Mouse (Mus musculus): ENCODE measurements at regions not wholly inside any gene's neighbourhood (a gene's known extent, or its start where the extent isn't known, plus 50 kb on each side); places are given as distances from the start of the nearest gene placed in this dataset.
"Not testable (repeated sequence)": the region's sequence is repeated elsewhere in the genome, so short reads cannot be mapped to it uniquely, and the experiment has no call there.

DNA sequence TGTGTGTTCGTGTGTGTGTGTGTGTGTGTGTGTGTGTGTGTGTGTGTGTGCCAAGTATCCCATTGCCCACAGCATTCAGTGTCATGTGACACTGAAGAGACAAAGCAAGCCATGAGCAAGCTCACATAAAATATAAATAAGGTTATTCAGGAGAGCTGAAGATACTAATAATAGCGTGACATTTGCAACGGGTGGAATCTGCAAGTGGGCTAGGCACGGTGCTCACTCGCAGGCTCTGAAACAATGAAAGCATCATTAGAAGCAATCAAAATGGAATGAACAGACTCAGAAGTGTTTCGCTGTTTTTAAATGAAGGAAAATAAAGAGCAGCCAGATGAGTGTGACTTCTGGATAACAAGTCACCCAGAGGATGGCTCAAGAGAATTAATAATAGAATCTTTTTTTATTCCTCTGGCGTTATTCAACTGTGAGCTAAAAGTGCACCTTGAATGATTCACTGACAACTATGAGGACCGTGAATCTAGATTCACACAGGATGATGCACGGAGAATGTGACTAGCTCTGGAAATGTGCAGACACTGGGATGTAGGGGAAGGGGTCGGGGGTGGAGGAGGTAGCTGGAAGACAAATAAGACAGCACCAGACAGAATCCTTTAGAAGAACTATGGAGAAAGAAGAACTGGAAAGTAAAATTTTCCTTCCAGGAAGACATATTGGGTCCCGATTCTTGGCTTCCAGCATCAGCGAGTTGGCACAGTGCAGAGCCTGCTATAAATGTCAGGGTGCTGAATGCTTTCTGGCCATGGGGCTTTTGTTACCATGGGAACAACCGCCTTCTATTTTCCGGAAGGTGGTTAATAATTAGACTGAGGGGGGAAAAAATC is 55.3 kb downstream of the Actbl2 start:
- DNase-seq, result no peak

DNA sequence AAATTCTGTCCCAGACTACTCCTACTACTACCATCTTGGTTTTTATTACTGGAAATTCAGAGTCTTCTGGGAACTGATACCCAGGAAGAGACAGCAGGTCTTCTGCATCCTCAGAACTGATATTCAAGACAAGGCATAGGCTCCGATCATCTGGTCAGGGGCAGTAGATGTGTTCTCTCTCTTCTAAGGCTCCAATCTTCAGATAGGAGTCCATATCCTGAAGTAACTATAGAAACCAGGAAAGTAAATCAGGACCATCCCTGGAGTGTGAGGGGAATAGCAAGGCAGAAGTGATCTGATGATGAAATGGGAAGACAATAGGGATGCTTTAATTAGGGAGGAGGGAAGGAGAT is 55.9 kb downstream of the Actbl2 start:
- DNase-seq, result no peak

DNA sequence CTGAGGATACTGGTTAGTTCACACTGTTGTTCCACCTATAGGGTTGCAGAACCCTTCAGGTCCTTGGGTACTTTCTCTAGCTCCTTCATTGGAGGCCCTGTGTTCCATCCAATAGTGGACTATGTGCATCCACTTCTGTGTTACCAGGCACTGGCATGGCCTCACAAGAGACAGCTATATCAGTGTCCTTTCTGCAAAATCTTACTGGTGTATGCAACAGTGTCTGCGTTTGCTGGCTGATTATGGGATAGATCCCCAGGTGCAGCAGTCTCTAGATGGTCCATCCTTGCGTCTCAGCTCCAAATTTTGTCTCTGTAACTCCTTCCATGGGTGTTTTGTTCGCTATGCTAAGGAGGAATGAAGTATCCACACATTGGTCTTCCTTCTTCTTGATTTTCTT is 58.7 kb downstream of the Actbl2 start:
- DNase-seq, result not testable (repeated sequence)

DNA sequence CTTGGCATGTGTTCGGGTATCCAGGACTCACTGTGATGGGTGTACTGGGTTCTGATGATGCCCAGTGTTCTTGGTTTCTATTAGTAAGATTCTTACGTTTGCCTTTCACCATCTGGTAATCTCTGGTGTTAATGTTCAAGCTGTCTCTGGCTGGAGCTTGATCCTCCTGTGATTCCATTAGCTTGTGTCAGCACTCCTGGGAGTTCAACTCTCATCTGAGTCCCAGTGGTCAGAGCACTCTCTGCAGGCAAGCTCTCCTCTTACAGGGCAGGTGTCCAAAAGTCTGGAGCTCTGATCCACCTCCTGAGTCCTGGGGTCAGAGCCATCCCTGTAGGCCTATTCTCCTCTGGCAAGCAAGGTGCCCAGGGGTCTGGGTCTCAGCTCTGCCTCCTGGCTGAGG is 63.1 kb downstream of the Actbl2 start:
- not testable (repeated sequence) for DNase-seq

DNA sequence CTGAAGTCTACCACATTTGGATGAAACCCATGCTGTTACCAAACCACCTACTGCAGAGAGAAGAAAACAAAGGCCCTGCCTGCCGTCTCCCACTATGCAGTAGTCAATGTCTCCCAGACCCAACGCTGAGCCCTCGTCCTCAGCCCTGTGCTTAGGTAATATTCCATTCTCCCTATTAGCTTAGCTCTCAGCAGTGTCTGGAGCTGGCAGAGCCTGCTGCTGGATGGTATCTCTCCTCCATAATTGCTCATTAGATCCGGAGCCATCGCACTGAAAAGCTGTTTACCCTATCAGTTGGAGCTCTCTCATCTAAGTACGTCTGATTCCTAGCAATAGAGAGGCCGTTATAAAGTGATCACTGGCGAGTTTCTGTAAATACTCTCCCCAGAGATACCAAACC is 68.4 kb downstream of the Actbl2 start:
- no peak for DNase-seq

DNA sequence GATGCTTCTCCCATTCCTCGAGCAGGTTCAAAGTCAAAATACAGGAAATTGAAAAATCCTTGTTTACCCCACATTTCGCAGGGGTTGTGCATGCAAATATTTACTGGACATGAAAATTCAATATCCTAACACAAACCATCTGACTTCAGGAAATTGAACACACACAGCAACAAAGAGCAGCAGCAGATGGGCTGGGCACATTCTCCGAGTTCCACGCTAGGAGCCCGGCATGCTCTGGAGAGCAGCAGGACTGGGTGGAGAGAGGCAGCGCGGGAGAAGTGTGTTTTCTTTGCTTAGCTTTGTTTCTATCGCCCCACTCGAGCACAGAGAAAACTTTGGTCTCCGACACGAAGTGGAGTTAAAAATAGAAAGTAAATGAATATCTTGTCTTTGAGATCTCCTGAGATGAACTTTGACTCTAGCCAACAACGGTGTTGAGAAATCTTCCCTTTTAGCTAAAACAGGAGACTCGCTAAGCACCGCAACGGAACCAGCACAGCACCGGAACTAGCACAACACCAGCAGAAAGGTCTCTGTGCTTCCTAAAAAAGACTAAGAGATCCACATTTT is 71.4 kb downstream of the Actbl2 start:
- DNase-seq, result peak; percentile 28

DNA sequence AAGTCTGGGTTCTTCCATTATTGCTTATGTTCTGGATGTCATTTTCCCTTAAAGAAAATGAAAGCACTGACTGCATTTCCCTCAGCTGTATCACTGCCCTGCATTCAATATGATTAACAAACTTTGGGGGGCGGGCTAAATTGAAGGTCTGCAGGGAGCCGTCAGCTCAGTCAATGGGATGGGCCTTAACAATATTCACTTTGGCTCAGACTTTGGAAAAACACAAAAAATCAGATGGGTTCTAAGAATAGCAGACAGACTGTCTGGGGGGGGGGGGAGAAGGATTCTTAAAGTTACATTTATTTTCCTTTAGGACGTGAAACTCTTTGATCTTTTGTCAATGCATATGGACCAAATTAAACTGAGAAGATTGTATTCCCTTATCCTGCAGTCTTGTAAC is 78.2 kb downstream of the Actbl2 start:
- no peak for DNase-seq

DNA sequence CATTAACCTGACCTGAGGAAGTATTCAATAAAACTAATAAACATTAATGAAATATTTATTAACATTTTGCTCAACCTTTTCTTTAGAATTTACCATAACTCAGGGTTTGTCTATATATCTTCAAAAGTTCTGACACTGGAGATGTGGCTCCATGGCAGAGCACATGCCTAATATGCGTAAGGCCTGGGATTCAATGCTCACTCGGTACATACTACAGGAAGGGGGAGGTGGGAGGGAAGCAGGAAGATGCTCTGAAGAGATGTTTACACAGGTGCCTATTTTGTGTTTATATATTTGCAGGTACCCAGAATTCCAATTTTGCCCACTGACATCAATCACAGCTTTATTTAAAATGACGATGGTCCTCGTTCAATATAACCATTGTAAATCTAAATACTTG is 79.0 kb downstream of the Actbl2 start:
- no peak for DNase-seq

DNA sequence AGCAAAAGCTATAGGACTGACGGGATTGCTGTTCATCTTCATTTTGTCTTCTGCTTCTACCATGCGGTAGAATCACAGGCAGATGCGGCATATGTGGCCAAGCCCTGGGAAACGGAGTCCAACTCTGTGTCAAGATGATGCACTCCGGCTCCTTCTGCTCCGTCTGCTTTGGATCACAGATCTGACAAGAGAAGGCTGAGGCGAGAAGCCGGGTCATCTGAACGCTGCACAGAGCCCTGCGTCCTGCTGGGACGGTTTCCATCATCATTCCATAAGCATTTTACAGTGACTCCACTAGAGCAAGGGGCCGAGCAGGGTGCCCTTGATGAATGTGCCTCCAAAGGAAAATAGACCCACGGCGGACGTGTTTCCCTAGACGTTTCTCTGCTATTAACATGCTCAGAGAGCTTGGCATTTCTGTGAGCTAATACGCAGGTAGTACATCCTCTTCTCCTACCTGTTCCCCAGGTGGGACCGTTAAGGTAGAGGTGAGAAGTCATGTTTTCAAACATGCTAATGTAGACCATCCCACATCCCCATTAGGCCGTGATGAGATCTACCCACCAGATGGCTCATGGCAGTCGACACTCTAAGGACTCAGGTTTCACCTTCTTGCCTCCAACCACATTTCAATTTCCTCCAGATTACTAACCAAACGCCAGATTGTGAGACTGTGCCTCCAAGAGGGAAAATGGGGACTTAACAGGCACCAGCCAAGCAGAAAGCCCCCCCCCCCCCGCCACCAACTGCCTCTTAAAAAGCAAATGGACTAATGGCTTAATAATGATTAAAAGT is 79.6 kb downstream of the Actbl2 start:
- DNase-seq, result no peak

DNA sequence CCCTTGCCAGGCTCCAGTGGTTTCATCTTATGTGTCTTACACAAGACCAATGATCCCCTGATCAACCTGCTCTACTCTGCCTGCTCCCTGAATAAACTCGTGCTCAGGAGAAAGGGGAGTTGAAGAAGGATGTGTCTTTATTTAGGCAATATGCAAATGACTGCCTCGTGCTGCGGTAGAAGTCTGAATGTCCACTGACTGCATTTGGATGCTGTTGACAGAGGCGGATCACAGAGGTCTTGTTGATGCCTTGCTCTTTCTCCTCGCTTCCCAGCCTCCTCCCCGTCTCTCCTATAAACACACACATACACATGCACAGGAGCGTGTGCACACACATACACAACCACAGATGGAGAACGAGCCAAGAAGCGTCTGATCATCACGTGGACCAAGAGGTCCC is 90.2 kb downstream of the Actbl2 start:
- no peak for DNase-seq

DNA sequence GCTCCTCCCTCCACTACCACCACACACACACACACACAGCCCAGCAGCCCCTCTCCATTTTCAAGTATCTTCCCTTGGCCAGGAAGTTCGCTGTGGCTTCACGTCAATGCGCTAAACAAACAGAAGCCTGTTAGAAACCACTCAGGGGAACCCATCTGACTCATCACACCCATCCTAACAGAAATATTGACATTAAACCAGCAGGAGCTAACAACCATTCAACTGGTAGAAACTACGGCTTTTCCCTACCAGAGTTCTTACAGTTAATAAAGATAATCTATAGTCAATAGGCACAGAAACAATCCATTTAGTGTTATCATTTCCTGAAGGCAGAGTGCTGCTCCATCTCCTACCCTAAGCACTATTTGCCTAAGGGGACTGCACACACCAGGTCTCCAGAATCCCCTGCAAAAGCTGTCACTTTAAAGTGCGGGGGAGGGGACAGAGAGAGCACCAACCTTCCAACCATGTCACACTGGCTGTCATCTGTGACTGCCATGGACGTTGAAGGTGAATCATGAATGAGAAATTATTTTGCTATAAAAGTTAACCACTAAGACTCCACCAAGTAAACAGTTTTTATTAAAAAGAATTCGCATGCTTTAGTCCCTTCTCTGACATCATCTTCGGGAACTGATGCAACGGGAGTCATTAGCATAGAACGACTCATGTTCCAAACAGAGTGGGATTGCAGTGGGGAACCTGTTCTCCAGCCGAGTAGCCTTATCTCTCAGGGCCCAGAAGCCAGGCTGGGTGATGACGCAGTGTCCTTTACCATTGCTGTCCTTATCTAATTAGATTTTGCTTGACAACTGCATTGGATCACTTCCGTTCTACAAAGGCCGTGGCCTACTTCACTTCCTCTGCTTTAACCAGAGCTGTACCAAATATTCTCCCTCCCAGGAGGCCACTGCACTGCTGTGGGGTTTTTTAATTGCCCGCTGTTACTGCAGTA is 91.0 kb downstream of the Actbl2 start:
- no peak for DNase-seq

DNA sequence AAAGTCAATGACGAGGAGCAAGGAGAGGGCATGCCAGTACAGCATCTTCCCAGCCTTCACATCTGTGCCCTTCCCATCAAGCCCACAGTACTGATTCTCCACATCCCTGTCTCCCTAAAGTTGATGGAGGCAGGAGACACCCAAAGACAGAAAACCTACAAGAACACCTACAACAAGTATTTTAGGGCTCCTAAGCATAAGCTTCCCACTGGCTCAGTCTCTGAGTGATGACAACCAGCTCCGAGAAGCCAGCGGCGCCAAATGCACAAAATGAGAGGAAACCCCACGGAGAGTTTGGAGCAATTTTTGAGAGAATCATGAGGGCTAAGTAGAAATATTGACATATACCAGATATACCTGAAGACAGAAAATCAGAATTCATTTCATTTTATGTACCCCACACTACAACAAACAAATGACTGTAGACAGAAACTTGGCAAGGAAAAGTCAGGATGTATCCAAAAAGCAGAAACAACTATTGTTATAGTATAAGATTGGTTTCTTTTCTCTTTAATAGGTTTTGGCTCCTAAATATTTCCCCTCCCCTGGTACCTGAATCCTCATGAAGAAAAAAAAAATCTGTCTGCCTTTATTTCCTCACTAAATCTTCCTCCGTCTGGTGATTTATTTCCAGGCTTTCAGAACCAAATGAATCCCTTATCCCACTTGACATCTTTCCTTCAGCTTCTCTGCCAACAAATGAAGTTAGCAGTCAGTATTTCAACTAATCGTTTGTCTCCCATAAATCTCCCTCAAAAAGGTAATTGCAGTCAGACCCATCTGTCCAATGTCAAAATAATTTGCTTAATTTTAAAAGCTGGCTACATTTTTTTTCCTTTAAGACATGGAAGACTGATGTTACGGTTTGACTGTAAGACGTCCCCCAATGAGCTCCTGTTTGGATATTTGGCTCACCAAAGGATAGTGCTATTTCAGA is 102.0 kb downstream of the Actbl2 start:
- DNase-seq, result no peak

DNA sequence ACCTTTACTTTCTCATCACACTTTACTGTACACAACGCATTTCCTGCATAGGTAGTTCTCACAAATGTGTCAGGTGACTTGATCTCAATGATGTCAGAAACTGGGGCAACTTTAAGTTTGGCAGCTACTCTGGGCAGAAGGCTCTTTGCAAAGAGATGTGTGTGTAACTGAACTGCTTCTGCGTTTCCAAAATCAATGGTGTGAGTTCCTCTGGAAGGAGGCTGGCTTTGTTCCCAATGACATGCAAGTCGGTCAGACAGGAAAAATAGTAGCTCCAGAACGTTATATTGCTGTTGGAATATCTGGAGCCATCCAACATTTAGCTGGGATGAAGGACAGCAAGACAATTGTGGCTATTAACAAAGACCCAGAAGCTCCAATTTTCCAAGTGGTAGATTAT is 106.6 kb downstream of the Actbl2 start:
- no peak for DNase-seq

DNA sequence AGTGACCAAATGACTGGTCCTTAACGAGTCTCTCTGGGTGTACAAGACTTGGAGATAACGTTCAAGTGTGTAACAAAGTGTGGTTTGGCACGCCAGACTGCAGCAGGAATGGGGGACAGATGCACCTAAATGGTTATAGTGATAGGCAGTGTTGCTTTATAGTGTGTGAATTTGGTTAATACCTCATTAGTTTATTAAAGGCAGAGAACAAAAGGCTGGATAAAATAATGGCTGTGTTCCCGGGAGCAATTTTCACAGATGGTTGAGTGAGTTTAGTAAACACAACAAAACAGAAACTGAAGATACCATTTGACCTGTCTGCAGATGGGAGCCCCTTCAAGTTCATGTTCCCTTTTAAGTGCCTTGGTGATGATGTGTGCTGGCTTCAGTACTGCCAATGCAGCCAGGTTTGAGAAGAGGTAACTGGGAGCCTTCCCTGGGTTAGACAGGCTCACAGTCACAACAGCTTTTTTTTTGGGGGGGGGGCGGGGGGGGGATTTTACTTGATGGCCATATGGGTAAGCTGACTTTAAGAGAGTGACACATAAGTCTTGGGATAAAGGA is 108.4 kb downstream of the Actbl2 start:
- no peak for DNase-seq

DNA sequence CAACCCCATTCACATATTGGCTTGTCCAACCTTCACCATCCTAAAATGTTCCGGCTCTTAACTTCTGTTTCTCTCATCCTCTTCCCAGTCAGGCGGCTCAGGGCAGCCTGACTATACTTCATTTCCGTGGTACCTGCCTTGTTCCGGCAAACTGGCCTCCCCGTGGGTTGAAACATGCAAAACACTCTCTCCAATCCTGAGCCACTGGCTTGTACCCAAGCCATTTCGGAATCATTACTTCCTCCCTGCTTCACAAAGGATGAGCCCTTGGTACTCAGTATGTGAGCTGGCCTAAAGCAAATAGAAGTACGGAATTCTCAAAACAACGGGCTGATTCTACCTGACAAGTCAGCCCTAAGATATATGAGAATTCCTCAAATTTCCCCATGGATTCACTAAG is 112.1 kb downstream of the Actbl2 start:
- no peak for DNase-seq

DNA sequence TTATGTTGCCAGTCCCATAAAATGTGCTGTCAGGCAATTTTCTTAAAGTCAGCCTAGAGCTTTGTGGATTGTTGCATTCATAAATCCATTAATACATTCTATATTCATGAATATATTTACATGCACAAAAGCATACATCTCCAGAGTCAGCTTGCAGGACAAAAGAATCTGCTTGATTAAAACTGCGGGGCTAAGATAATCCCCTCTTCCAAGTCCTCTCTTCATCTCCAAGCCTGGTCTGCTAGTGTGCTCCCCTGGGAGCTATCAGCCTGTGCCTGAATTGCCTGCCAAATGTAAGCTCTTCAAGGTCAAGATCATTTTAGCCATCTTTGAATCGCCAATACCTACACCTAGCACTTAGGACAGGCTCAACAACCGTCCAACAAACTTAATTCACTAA is 112.8 kb downstream of the Actbl2 start:
- no peak for DNase-seq

DNA sequence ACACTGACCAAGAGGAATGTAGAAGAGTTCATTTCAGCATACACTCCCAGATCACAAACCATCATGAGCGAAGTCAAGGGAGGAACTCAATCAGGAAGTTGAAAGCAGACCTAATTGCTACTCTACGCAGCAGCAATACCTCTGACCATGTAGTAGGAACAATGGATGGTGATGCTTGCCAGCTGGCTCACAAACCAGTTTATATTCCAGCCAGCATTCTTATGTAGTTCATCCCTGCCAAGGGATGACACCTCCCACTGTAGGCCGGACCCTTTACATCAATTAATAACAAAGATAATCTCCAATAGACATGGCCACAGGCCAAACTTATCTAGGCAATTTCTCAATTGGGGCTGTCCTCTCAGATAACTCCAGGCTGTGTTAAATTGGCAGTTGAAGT is 115.1 kb downstream of the Actbl2 start:
- DNase-seq, result peak; percentile 40

DNA sequence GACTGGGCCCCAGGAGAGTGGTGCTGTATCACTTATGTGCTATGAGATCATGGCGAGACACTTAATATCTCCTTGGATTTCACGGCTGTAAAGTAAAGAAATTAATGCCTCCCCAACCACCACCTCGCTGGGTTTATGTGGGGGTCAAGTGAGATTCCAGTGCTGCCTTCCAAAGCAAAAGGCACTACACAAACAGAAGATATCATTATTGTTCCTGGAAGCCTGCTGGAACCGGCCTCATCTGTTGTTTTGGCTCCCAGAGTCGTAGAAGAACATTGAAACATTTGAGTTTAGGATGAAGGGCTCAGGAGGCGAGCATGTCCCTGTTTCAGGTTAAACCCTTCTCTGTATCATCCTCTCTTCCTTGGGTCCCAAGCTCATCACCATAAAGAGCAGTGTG is 116.6 kb downstream of the Gpbp1 start:
- no peak for DNase-seq

DNA sequence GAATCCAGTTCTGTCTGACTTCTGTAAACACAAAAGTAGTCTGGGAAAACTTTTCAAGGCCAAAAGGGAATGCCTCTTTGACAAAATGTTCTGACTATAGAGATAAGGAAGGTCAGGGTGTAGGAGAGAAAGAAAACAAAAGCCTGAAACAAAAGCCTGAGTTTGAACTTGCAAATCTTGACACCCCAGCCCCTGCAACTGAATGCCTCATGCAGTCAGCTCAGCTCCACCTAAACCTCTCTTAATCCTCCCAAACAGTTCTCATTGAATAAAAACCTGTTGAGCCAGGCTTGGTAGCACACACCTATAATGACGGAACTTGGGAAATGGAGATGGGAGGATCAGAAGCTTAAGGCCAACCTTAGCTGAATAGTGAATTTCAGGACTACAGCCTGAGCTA is 116.1 kb downstream of the Gpbp1 start:
- no peak for DNase-seq
